Mouse (Mus musculus): ENCODE data around the gene Pds5b. TPM values are rescaled to one million over a fixed set of nuclear protein-coding genes. Genes with fewer than 3 reads are reported as not detected.
"Not testable (repeated sequence)": the region's sequence is repeated elsewhere in the genome, so short reads cannot be mapped to it uniquely, and the experiment has no call there.

Pds5b gene
- polyA plus RNA-seq, 1 experiment from 2014 or later = 27.5 TPM

GRCm38 (mm10) chr5:150823361-150823760, 149.8 kb downstream of the Pds5b start:
- no peak for ATAC-seq
- Histone ChIP-seq H3K27me3 (replicated peaks; ENCODE audit: control insufficient read depth, insufficient read depth, low read length) (no peaks in the 10 kb centered on the region), H3K27ac (ENCODE audit: low read depth, low read length) (no peak overlapping the region)

GRCm38 (mm10) chr5:150829499-150829898, 156.0 kb downstream of the Pds5b start:
- no peak overlapping the region for H3K4me3 ChIP-seq (ENCODE audit: low read length)
- H3K4me2 ChIP-seq (ENCODE audit: low read length) = no peak overlapping the region
- 76% methylated on average over 5 of the region's 5 CpGs for WGBS
- no peaks in the 10 kb centered on the region for H3K27me3 ChIP-seq (replicated peaks; ENCODE audit: control insufficient read depth, insufficient read depth, low read length)
- no peaks in the 10 kb centered on the region for H3K9me3 ChIP-seq (ENCODE audit: control insufficient read depth, low read length)
- no peaks in the 10 kb centered on the region for H3K36me3 ChIP-seq (ENCODE audit: control insufficient read depth, insufficient read depth, low read length)
- ATAC-seq = no peak
- H3K9ac ChIP-seq (ENCODE audit: low read depth, low read length) = no peak overlapping the region
- no peak overlapping the region for H3K27ac ChIP-seq (ENCODE audit: low read depth, low read length)
- no peaks in the 10 kb centered on the region for H3K4me1 ChIP-seq (ENCODE audit: control insufficient read depth, insufficient read depth, low read depth, low read length)

More at GRCm38 (mm10) chr5:150823361-150823760, 149.8 kb downstream of the Pds5b start:
- WGBS = 78% methylated on average over 3 of the region's 3 CpGs
- H3K36me3 ChIP-seq (ENCODE audit: control insufficient read depth, insufficient read depth, low read length) = no peaks in the 10 kb centered on the region
- no peaks in the 10 kb centered on the region for H3K9me3 ChIP-seq (ENCODE audit: control insufficient read depth, low read length)
- H3K4me2 ChIP-seq (ENCODE audit: low read length) = no peak overlapping the region
- H3K4me3 ChIP-seq (ENCODE audit: low read length) = no peak overlapping the region
- no peaks in the 10 kb centered on the region for H3K4me1 ChIP-seq (ENCODE audit: control insufficient read depth, insufficient read depth, low read depth, low read length)
- no peak overlapping the region for H3K9ac ChIP-seq (ENCODE audit: low read depth, low read length)

- H3K27ac ChIP-seq (ENCODE audit: low read depth, low read length) = no peak overlapping the region
- no peaks in the 10 kb centered on the region for H3K36me3 ChIP-seq (ENCODE audit: control insufficient read depth, insufficient read depth, low read length)
- 51% methylated on average over 9 of the region's 9 CpGs for WGBS
- no peaks in the 10 kb centered on the region for H3K27me3 ChIP-seq (replicated peaks; ENCODE audit: control insufficient read depth, insufficient read depth, low read length)
- peak; percentile 48; the same call in 1 of the 2 replicates for ATAC-seq
- H3K9ac ChIP-seq (ENCODE audit: low read depth, low read length) = peak overlapping the region; percentile 18; the same call in 1 of the 2 replicates
- H3K4me1 ChIP-seq (ENCODE audit: control insufficient read depth, insufficient read depth, low read depth, low read length) = no peaks in the 10 kb centered on the region
- no peak overlapping the region for H3K4me2 ChIP-seq (ENCODE audit: low read length)
- no peak overlapping the region for H3K4me3 ChIP-seq (ENCODE audit: low read length)
- no peaks in the 10 kb centered on the region for H3K9me3 ChIP-seq (ENCODE audit: control insufficient read depth, low read length)
These were observed 157.2 kb downstream of the Pds5b start for GRCm38 (mm10) chr5:150830718-150831117.

- Histone ChIP-seq H3K4me2 (ENCODE audit: low read length) (no peak overlapping the region), H3K4me1 (ENCODE audit: control insufficient read depth, insufficient read depth, low read depth, low read length) (no peaks in the 10 kb centered on the region), H3K4me3 (ENCODE audit: low read length) (no peak overlapping the region), H3K27me3 (replicated peaks; ENCODE audit: control insufficient read depth, insufficient read depth, low read length) (no peaks in the 10 kb centered on the region), H3K27ac (ENCODE audit: low read depth, low read length) (no peak overlapping the region), H3K9me3 (ENCODE audit: control insufficient read depth, low read length) (peaks cover 5% of the 10 kb centered on the region; the same call in 1 of the 2 replicates), H3K36me3 (ENCODE audit: control insufficient read depth, insufficient read depth, low read length) (no peaks in the 10 kb centered on the region), H3K9ac (ENCODE audit: low read depth, low read length) (no peak overlapping the region)
- WGBS = 96% methylated on average over 8 of the region's 8 CpGs
- ATAC-seq = no peak
These were observed 163.2 kb downstream of the Pds5b start for GRCm38 (mm10) chr5:150836782-150837181.

- whole genome bisulfite sequencing = 49% methylated on average over 11 of the region's 11 CpGs
- Histone ChIP-seq H3K9me3 (ENCODE audit: control insufficient read depth, low read length) (peaks cover 5% of the 10 kb centered on the region; the same call in 1 of the 2 replicates), H3K9ac (ENCODE audit: low read depth, low read length) (no peak overlapping the region), H3K4me3 (ENCODE audit: low read length) (no peak overlapping the region), H3K4me2 (ENCODE audit: low read length) (no peak overlapping the region), H3K4me1 (ENCODE audit: control insufficient read depth, insufficient read depth, low read depth, low read length) (no peaks in the 10 kb centered on the region), H3K27ac (ENCODE audit: low read depth, low read length) (0 out of 2 replicates have a peak overlapping the region, but pooled peaks have one; percentile 14), H3K27me3 (replicated peaks; ENCODE audit: control insufficient read depth, insufficient read depth, low read length) (no peaks in the 10 kb centered on the region), H3K36me3 (ENCODE audit: control insufficient read depth, insufficient read depth, low read length) (no peaks in the 10 kb centered on the region)
- ATAC-seq = peak; percentile 87
These were observed 166.4 kb downstream of the Pds5b start for GRCm38 (mm10) chr5:150839688-150840541.

GRCm38 (mm10) chr5:150840596-150840995, 167.1 kb downstream of the Pds5b start:
- no peak overlapping the region for H3K9ac ChIP-seq (ENCODE audit: low read depth, low read length)
- no peak for ATAC-seq
- no peaks in the 10 kb centered on the region for H3K27me3 ChIP-seq (replicated peaks; ENCODE audit: control insufficient read depth, insufficient read depth, low read length)
- no peak overlapping the region; the same call in 1 of the 2 replicates for H3K27ac ChIP-seq (ENCODE audit: low read depth, low read length)
- no peak overlapping the region for H3K4me2 ChIP-seq (ENCODE audit: low read length)
- H3K9me3 ChIP-seq (ENCODE audit: control insufficient read depth, low read length) = peaks cover 5% of the 10 kb centered on the region; the same call in 1 of the 2 replicates
- H3K36me3 ChIP-seq (ENCODE audit: control insufficient read depth, insufficient read depth, low read length) = no peaks in the 10 kb centered on the region
- no peak overlapping the region for H3K4me3 ChIP-seq (ENCODE audit: low read length)
- WGBS = 63% methylated on average over 11 of the region's 11 CpGs
- H3K4me1 ChIP-seq (ENCODE audit: control insufficient read depth, insufficient read depth, low read depth, low read length) = no peaks in the 10 kb centered on the region

GRCm38 (mm10) chr5:150845961-150846360, 172.4 kb downstream of the Pds5b start:
- Histone ChIP-seq H3K27ac (ENCODE audit: low read depth, low read length) (no peak overlapping the region), H3K27me3 (replicated peaks; ENCODE audit: control insufficient read depth, insufficient read depth, low read length) (no peaks in the 10 kb centered on the region), H3K4me3 (ENCODE audit: low read length) (no peak overlapping the region), H3K4me2 (ENCODE audit: low read length) (no peak overlapping the region), H3K9me3 (ENCODE audit: control insufficient read depth, low read length) (no peaks in the 10 kb centered on the region), H3K4me1 (ENCODE audit: control insufficient read depth, insufficient read depth, low read depth, low read length) (no peaks in the 10 kb centered on the region), H3K9ac (ENCODE audit: low read depth, low read length) (no peak overlapping the region), H3K36me3 (ENCODE audit: control insufficient read depth, insufficient read depth, low read length) (no peaks in the 10 kb centered on the region)
- 93% methylated on average over 6 of the region's 6 CpGs for WGBS
- ATAC-seq = no peak

- no peak for ATAC-seq
- H3K4me3 ChIP-seq (ENCODE audit: low read length) = no peak overlapping the region
- H3K27ac ChIP-seq (ENCODE audit: low read depth, low read length) = no peak overlapping the region
- no peaks in the 10 kb centered on the region for H3K9me3 ChIP-seq (ENCODE audit: control insufficient read depth, low read length)
- no peaks in the 10 kb centered on the region for H3K36me3 ChIP-seq (ENCODE audit: control insufficient read depth, insufficient read depth, low read length)
- H3K9ac ChIP-seq (ENCODE audit: low read depth, low read length) = no peak overlapping the region
- H3K4me2 ChIP-seq (ENCODE audit: low read length) = no peak overlapping the region
- 56% methylated on average over 2 of the region's 2 CpGs for WGBS
- no peaks in the 10 kb centered on the region for H3K4me1 ChIP-seq (ENCODE audit: control insufficient read depth, insufficient read depth, low read depth, low read length)
- H3K27me3 ChIP-seq (replicated peaks; ENCODE audit: control insufficient read depth, insufficient read depth, low read length) = no peaks in the 10 kb centered on the region
These were observed 177.3 kb downstream of the Pds5b start for GRCm38 (mm10) chr5:150850821-150851220.

- H3K27me3 ChIP-seq (replicated peaks; ENCODE audit: control insufficient read depth, insufficient read depth, low read length); ATAC-seq; H3K27ac ChIP-seq (ENCODE audit: low read depth, low read length); H3K4me3 ChIP-seq (ENCODE audit: low read length); H3K4me2 ChIP-seq (ENCODE audit: low read length); H3K4me1 ChIP-seq (ENCODE audit: control insufficient read depth, insufficient read depth, low read depth, low read length); H3K9ac ChIP-seq (ENCODE audit: low read depth, low read length); H3K9me3 ChIP-seq (ENCODE audit: control insufficient read depth, low read length); H3K36me3 ChIP-seq (ENCODE audit: control insufficient read depth, insufficient read depth, low read length): not testable (repeated sequence)
- 94% methylated on average over 2 of the region's 2 CpGs for WGBS
These were observed 178.6 kb downstream of the Pds5b start for GRCm38 (mm10) chr5:150852097-150852496.
